Mouse (Mus musculus) 3T3-L1 (cell line): ENCODE measurements around the gene Acot7.
A peak's percentile ranks its signal among the peaks of the same experiment; 100 is the strongest.

Source experiments
- DNase-seq: peaks from one replicate; pipeline ENCODE4 v3.0.0-alpha.2; 2015; ENCODE audit warnings: low read depth, low spot score

The Acot7 gene

GRCm38 (mm10) chr4:152179946-152180660 is 2.2 kb downstream of the Acot7 start:
- no peak for DNase-seq

GRCm38 (mm10) chr4:152182205-152182604 is 4.3 kb downstream of the Acot7 start:
- DNase-seq, result no peak

GRCm38 (mm10) chr4:152184353-152185035 is 6.6 kb downstream of the Acot7 start:
- DNase-seq, result peak; percentile 66

- DNase-seq, result peak; percentile 96
Measured at GRCm38 (mm10) chr4:152185137-152185509, 7.2 kb downstream of the Acot7 start.

- peak; percentile 92 for DNase-seq
Measured at GRCm38 (mm10) chr4:152185510-152186204, 7.7 kb downstream of the Acot7 start.

- DNase-seq, result peak; percentile 96
Measured at GRCm38 (mm10) chr4:152186205-152187082, 8.5 kb downstream of the Acot7 start.

GRCm38 (mm10) chr4:152187142-152187541 is 9.2 kb downstream of the Acot7 start:
- DNase-seq, result no peak

- no peak for DNase-seq
Measured at GRCm38 (mm10) chr4:152188651-152189050, 10.7 kb downstream of the Acot7 start.

GRCm38 (mm10) chr4:152189071-152189470 is 11.1 kb downstream of the Acot7 start:
- no peak for DNase-seq

GRCm38 (mm10) chr4:152189691-152190090 is 11.8 kb downstream of the Acot7 start:
- no peak for DNase-seq

- no peak for DNase-seq
Measured at GRCm38 (mm10) chr4:152190096-152190653, 12.2 kb downstream of the Acot7 start.

- DNase-seq, result no peak
Measured at GRCm38 (mm10) chr4:152190701-152191100, 12.8 kb downstream of the Acot7 start.

GRCm38 (mm10) chr4:152192569-152192968 is 14.6 kb downstream of the Acot7 start:
- DNase-seq, result no peak

GRCm38 (mm10) chr4:152194476-152195175 is 16.7 kb downstream of the Acot7 start:
- no peak for DNase-seq

- no peak for DNase-seq
Measured at GRCm38 (mm10) chr4:152196276-152196675, 18.3 kb downstream of the Acot7 start.

- no peak for DNase-seq
Measured at GRCm38 (mm10) chr4:152197545-152197944, 19.6 kb downstream of the Acot7 start.

GRCm38 (mm10) chr4:152199617-152200016 is 21.7 kb downstream of the Acot7 start:
- no peak for DNase-seq

GRCm38 (mm10) chr4:152201492-152201891 is 23.6 kb downstream of the Acot7 start:
- no peak for DNase-seq

GRCm38 (mm10) chr4:152202418-152202817 is 24.5 kb downstream of the Acot7 start:
- no peak for DNase-seq

- DNase-seq, result no peak
Measured at GRCm38 (mm10) chr4:152202905-152203304, 25.0 kb downstream of the Acot7 start.

GRCm38 (mm10) chr4:152204663-152205062 is 26.7 kb downstream of the Acot7 start:
- DNase-seq, result no peak
